Mouse (Mus musculus): ENCODE results near the gene Ppdpf. TPM values are rescaled to one million over a fixed set of nuclear protein-coding genes. Genes with fewer than 3 reads are reported as not detected.

Ppdpf gene
- polyA plus RNA-seq (2021; fragmentation: Nextera tagmentation): 173 and 211 TPM in 2 replicates
- long read RNA-seq, experiment 1, transcript Ppdpf-202 (5 exons, 689 nt): minor isoform, 12 of 107 reads
- long read RNA-seq, experiment 1, transcript Ppdpf-206 (4 exons, 750 nt): major isoform, 27 of 107 reads
- long read RNA-seq, experiment 1, transcript Ppdpf-201 (5 exons, 1,160 nt): minor isoform, 20 of 107 reads
- long read RNA-seq, experiment 1, transcript Ppdpf-205 (3 exons, 771 nt): minor isoform, 16 of 107 reads
- long read RNA-seq, experiment 1, partial matches to known transcripts: 18 of 107 reads
- long read RNA-seq, experiment 1, other reads (novel, unspliced or antisense): 7 of 107 reads
- long read RNA-seq, experiment 2, transcript Ppdpf-202 (5 exons, 689 nt): minor isoform, 24 of 175 reads
- long read RNA-seq, experiment 2, transcript Ppdpf-201 (5 exons, 1,160 nt): major isoform, 43 of 175 reads
- long read RNA-seq, experiment 2, transcript Ppdpf-206 (4 exons, 750 nt): minor isoform, 31 of 175 reads
- long read RNA-seq, experiment 2, transcript Ppdpf-205 (3 exons, 771 nt): minor isoform, 26 of 175 reads
- long read RNA-seq, experiment 2, partial matches to known transcripts: 43 of 175 reads
- long read RNA-seq, experiment 2, other reads (novel, unspliced or antisense): 1 of 175 reads

DNA sequence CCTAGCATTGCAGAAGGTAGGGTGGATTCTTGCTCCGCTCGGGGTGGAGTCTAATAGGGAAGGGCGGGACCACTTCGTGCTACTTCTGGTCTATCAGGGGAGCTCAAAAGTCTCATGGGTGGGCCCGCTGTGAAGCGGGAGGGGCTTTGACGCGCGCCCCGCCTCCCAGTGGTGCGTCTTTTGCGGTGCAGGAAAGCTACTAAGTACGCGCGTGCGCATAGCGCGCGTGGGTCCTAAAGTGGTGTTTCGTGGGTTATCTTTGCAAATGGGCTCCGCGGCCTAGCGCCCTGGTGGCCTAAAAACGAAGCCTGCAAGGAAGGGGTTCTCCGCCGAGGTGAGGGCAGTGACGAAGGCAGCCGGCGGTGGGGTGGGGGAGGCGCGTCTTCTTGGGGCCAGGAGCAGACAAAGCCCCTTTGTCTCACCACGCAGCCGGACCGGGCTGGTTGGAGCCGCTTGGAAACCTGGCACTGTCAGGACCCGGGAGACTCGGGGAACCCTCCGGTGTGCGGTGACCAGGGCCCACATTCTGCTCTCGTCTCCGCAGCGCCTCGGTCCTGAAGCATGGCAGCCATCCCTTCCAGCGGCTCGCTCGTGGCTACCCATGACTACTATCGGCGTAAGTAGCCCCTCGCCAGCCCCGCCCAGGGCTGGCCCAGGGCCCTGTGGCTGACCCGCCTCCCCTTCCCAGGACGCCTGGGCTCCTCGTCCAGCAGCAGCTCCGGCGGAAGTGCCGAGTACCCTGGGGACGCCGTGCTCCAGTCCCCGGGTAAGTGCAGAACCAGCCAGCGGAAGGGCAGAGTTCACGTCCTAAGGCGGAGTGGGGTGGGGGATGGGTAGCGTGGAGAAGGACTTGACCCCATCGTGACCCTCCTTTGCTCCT lies at the start of gene Ppdpf:
Gene Ppdpf (plus strand): TSS at position 127 of the 880 bp plus-strand sequence.

DNA sequence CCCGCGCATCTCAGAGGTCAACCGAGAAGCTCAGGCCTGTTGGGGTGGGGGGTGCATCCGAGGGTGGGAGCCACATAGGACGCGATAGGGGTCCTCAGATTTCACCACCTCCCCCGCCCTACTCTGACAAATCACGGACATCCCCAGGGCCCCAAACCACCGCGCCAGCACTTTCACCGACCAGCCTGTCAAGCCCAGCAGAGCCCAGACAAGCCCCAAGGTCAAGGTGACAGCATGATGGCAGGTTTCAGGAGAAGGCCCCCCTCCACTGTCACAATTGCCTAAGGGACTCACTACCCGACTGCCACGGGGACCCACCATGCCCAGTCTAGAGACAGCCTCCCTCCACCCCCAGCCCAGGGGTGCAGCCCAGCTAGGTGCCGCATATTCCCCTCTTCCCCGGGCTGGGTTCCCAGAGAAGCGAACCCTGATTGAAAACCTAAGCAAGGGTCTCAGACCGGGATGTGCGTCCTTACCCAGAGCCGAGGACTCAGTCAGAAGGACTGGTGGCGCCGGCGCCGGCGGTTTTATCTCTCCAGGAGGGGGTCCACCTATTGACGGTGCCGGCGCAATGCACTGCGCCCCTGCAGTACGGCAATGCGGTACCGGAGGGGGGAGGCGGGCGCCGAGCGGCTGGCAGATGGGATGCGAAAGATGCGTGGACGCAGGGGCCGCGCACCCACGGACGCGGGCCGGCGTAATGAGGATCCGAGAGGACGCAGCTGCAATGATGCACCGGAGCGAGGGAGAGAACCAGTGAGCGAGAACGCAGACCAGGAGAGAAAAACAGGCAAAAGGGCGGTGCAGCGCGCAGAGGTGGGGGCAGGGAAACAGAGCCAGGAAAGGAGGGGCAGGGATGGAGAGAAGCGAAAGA lies 30.6 kb upstream of the Ppdpf start, which contains the start of gene Eef1a2:
Gene Eef1a2 (minus strand): TSS at position 767 of the 874 bp plus-strand sequence.

DNA sequence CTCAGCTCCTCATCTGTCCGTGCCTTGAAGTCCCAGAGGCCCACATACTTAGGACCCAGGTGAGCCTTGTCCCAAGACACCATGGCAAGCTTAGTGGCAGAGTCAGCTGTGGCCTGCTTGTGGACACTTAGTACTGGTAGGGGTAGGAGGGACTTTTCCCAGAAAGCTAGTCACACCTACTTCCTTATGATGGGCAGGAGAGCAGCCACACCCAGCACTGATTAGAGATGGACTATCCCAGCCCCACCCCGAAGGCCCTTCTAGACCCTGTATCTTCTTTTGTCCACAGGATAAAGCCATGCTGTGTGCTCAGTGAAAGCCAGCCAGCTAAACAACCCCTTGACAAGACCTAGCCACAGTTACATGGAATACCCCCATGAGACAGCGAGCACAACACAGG lies 15.4 kb downstream of the Ppdpf start, which contains the start of gene Ptk6:
Gene Ptk6 (minus strand): TSS at position 368 of the 400 bp plus-strand sequence.

DNA sequence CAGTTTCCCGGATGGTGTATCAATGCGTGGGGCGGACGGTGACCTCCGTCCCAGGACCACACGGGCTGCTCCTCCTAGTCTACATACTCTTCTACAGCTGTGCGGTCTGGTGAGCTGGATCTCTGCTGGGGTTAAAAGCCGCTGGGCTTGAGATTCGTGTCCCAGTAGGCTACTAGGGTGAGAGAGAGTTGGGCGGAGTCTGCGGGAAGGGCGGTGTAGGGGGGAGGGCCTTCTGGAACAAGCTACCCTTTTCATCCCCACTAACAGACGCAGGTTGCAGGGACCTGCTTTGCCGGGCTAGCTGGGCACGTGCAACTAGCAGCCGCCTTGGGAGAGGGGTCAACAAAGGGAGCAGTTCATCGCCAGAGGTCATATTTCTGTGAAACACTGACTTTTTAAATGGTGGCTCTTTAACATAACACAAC lies 26.0 kb downstream of the Ppdpf start, which contains the start of gene Srms:
Gene Srms (minus strand): TSS at position 165 of the 425 bp plus-strand sequence.

DNA sequence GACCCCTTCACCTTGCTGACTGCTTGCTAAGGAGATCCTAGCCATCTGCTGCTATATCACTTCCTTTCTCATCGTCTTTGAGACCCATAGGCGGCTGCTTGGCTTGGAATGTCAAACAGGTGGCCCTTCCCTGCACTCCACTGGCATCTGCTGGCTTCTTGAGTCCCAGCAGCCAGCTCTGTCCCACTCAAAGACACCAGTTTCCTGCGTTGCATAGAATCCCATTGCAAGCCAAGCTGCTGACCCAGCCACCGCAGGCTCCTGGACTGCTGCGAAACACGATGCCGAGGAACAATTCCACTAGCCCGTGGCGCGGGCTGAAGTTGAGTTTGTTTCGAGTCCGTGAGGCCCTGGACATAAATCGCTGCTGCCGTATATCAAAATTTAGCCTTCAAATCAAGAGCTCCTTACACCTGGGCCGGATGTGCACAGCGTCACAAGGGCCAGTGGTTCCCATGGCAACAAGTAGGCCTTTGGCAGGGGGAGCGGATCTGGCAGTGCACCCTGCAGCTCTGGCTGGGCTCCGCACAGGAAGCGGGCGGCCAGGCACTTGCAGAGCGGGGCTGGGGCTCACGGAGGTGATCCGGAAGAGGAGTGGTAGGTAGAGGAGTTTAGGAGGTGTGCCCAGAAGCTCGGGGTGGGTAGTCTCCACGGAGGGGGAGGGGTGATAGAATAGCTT lies 32.6 kb downstream of the Ppdpf start, which contains the start of gene Fndc11:
Gene Fndc11 (plus strand): TSS at position 476 of the 679 bp plus-strand sequence.

Other genes with a start within 250 kb of the Ppdpf start
- gene Nkain4, start 232.5 kb upstream of the Ppdpf start, polyA plus RNA-seq (2021; fragmentation: Nextera tagmentation): 129 and 140 TPM in 2 replicates
- gene Arfgap1, start 220.0 kb upstream of the Ppdpf start, polyA plus RNA-seq (2021; fragmentation: Nextera tagmentation): 92.6 and 118 TPM in 2 replicates
- gene Col20a1, start 200.7 kb upstream of the Ppdpf start, polyA plus RNA-seq (2021; fragmentation: Nextera tagmentation): 0.10 and 0.13 TPM in 2 replicates
- 15.1 and 25.9 TPM in 2 replicates for gene Chrna4, start 143.7 kb upstream of the Ppdpf start, polyA plus RNA-seq (2021; fragmentation: Nextera tagmentation)
- gene Kcnq2, start 51.9 kb upstream of the Ppdpf start, polyA plus RNA-seq (2021; fragmentation: Nextera tagmentation): 23.0 and 89.4 TPM in 2 replicates
- gene Eef1a2, start 30.2 kb upstream of the Ppdpf start, polyA plus RNA-seq (2021; fragmentation: Nextera tagmentation): 219 and 425 TPM in 2 replicates
- gene Ptk6, start 15.5 kb downstream of the Ppdpf start, polyA plus RNA-seq (2021; fragmentation: Nextera tagmentation): not detected in 2 replicates
- 0.08 and 0.12 TPM in 2 replicates for gene Srms, start 25.9 kb downstream of the Ppdpf start, polyA plus RNA-seq (2021; fragmentation: Nextera tagmentation)
- 0.29 and 0.38 TPM in 2 replicates for gene Fndc11, start 32.8 kb downstream of the Ppdpf start, polyA plus RNA-seq (2021; fragmentation: Nextera tagmentation)
- 0.16 and 0.29 TPM in 2 replicates for gene Helz2, start 54.8 kb downstream of the Ppdpf start, polyA plus RNA-seq (2021; fragmentation: Nextera tagmentation)
- 1.7 and 4.5 TPM in 2 replicates for gene Gmeb2, start 100.8 kb downstream of the Ppdpf start, polyA plus RNA-seq (2021; fragmentation: Nextera tagmentation)
- 1,269 and 1,330 TPM in 2 replicates for gene Stmn3, start 127.3 kb downstream of the Ppdpf start, polyA plus RNA-seq (2021; fragmentation: Nextera tagmentation)
- gene Rtel1, start 132.5 kb downstream of the Ppdpf start, polyA plus RNA-seq (2021; fragmentation: Nextera tagmentation): 2.6 and 3.0 TPM in 2 replicates
- gene Zgpat, start 177.7 kb downstream of the Ppdpf start, polyA plus RNA-seq (2021; fragmentation: Nextera tagmentation): 20.7 and 23.8 TPM in 2 replicates
- gene Arfrp1, start 178.2 kb downstream of the Ppdpf start, polyA plus RNA-seq (2021; fragmentation: Nextera tagmentation): 52.6 and 74.6 TPM in 2 replicates
- 3.3 and 5.9 TPM in 2 replicates for gene Lime1, start 192.8 kb downstream of the Ppdpf start, polyA plus RNA-seq (2021; fragmentation: Nextera tagmentation)

Data from left cerebral cortex, adult 6 months (tissue).